Mouse (Mus musculus) gastrocnemius, postnatal 10 days (tissue): ENCODE data around the gene Plekhh2. TPM values are rescaled to one million over a fixed set of nuclear protein-coding genes. Genes with fewer than 3 reads are reported as not detected.

Source experiments
- DNase-seq: peaks from one replicate; pipeline ENCODE4 v3.0.0; 2021; ENCODE audit warnings: mixed read lengths
- long read RNA-seq, 2 experiments: library from polyadenylated mRNA; stranded (forward); transcript quantifications; one replicate each; pipeline ENCODE4 v2.0.0; 2021
- total RNA-seq, 2 experiments: library from RNA; stranded (reverse); gene quantifications; 2 replicates each; pipeline ENCODE4 v1.2.3; 2021

The Plekhh2 gene
- 1 to 10 TPM; 8.1 to 9.0 TPM for total RNA-seq
- long read RNA-seq, experiment 1, full-length matches to known transcripts: 4 of 8 reads
- long read RNA-seq, experiment 1, partial matches to known transcripts: 2 of 8 reads
- long read RNA-seq, experiment 1, other reads (novel, unspliced or antisense): 2 of 8 reads
- long read RNA-seq, experiment 2, full-length matches to known transcripts: 2 of 3 reads
- long read RNA-seq, experiment 2, partial matches to known transcripts: 1 of 3 reads
- long read RNA-seq, experiment 2, other reads (novel, unspliced or antisense): 0 of 3 reads

- peak; percentile 87 for DNase-seq
Observed at GRCm38 (mm10) chr17:84511682-84512515, at the start of gene Plekhh2. Gene Plekhh2 (plus strand): TSS chr17:84511895.

DNA sequence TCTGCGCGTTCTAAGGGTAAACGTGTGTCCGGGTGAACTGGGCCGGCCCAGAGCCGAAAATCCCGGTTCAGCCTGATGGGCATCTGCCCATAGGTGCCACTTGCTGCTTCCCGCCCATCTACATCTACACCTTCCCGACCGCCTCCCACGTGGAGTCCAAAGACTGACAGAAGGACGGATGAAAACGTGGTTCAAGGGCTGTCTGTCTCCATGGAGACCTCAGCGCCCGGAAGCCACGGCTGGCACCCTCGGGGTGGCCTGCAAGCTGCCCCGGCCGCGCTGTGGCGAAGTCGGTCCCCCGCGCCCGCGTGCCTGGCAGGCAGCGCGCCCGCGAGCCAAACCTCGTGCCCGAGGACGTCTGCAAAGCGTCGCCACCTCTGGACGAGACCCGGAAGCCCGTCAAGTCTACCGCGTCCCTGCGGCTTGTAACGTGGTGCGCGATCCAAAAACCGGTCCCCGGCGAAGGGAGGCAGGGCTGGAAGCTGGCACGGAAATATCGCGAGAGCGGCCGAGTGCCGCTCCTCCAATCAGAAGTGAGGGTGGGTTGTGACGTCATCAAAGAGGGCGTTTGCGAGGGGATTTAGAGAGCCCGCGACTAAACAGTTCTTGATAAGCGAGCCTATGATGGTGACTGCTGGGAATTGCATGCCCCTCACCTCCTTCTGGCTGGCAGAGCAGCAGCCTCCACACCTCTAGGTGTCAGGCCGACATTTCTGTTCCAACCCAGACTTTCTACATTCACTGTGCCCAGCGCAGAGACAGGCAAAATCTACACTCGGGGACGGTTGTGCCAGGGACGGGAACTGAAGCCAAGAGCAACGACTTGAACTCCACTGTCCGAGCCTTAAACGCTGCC lies 45.7 kb upstream of the Plekhh2 start, which contains the start of gene Thada:
TSS of gene Thada (minus strand) at position 453 of the 856 bp plus-strand sequence.
- peak; percentile 96 for DNase-seq

- DNase-seq: no peak
Observed at GRCm38 (mm10) chr17:84474312-84474711, 37.4 kb upstream of the Plekhh2 start.

GRCm38 (mm10) chr17:84477176-84477575 lies 34.5 kb upstream of the Plekhh2 start:
- no peak for DNase-seq

- no peak for DNase-seq
Observed at GRCm38 (mm10) chr17:84478276-84478675, 33.4 kb upstream of the Plekhh2 start.

DNA sequence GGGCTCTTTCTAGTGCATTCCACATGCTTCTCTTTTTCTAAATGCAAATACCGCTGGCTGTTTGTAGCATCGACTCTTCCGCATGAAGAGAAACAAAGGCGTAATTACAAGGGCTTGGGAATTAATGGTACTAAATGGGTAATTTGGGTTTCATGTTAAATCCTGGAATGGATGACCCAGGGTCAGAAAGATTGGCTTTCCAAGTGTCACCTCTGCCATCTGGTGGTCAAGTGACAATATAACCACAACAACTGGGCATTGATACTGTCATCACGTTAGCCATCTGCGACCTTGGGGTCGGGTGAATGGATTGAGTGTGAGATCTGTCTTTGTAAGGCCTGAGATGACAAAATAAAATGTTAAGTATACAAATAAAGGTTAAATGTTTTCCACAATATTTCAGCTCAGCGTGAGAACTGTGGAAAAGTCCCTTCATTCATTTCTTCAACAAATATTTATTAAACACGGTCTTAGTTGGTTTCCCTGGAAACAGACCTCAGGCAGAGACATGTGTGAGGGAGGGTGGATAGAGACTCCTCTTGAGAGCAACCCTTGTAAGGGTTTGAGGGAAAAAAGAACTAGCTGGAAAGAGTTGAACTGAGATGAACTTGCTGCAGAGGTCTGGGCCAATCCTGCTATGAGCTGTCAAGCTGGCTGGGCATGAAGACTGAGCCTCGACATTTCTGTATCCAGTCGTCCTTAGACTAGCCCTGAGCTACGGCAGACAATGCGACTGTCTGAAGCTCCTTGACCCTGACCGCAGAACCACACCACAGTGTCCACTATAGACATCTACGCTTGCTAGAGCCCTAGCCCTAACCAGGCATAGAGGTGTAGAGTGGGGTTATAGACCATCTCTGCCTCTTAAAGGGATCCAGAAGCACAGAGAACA lies 31.0 kb upstream of the Plekhh2 start:
- no peak for DNase-seq

GRCm38 (mm10) chr17:84482831-84483230 lies 28.9 kb upstream of the Plekhh2 start:
- no peak for DNase-seq

DNA sequence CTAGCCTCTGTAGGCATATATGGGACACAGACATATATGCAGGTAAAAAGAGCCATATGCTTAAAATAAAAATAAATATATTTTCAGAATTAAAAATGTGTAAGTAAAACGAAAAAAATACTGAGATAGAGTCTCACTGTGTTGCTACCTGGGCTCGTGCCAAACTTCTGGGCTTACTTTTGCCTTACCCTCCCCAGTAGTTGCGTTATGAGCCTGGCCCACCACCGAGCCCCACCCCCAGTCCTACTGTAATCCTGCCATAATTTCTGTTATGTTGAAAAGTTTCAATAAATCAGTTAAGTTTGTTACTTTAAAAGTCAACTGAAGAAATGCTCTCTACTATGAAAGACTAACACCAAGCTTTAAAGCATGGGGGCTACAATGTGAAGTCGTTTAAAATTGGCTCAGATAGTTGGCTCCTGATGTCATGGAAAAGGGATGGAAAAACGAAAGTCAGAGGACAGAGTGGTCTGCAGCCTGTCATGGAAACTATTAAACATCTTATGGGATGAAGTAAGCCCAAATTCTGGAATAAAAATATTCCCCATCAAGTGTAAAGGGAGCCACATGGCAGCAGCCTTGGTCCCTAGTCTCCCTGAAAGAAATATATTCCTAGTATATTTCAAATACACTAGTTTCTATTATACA lies 27.9 kb upstream of the Plekhh2 start:
- DNase-seq: peak; percentile 30

GRCm38 (mm10) chr17:84487415-84487814 lies 24.3 kb upstream of the Plekhh2 start:
- DNase-seq: no peak

DNA sequence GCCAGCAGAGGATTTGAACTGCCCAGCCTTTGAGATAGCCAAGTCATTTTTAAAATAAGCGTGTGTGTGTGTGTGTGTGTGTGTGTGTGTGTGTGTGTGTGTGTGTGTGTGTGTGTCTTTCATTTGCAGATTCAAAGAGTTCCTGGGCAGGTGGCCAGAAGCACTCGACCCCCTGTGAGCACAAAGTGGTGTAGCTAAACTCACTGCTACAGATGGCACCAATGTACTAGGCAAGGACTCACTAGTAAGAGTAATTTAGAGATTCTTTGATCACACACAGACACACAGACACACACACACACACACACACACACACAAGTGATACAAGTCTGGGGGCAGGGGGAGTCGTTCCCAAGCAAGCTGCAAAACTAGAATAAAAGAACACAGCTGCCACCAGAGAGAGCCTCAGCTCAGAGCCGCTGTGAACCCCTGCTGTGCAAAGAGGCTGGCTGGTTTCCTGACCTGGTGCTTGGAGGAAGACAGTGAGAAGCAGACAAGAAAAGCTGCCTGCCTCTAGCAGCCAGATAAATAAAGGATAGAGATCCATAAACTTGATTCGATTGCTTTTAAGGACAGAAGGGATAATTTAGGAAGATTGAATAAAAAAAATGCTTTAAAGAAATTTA lies 19.3 kb upstream of the Plekhh2 start:
- no peak for DNase-seq

DNA sequence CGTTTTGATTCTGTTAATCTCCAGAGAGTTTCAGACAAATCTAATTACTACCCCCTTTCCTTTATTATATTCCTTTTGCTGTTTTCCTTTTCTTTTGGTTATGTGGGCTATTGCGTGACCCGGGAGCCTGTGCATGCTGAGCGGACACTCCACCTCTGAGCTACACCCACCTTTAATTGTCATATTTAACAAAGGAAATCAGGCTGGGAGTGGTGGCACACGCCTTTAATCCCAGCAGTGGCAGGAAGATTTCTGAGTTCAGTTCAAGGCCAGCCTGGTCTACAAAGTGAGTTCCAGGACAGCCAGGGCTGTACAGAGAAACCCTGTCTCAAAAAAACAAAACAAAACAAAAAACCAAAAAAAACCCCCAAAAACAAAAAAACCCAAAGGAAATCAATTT lies 14.7 kb upstream of the Plekhh2 start:
- DNase-seq: no peak

DNA sequence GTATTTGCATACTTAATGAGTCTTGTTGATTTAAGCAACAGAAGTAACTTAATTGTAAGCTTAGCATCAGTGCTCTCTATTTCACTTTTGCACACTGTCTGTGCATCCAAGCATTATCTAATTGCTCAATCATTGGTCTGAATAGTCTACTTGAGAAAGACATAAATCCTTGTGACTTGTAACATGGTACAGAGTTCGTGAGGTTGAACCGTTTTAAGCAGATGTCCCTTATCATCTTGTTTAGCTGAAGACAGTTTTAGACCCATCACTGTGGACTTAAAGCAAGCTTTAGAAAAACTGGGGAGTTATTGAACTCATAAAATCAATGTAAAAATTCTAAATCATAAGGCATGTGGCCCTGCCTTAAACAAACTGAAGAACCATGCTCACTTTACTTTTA lies 14.1 kb upstream of the Plekhh2 start:
- no peak for DNase-seq

GRCm38 (mm10) chr17:84497972-84498604 lies 13.6 kb upstream of the Plekhh2 start:
- DNase-seq: no peak

GRCm38 (mm10) chr17:84498639-84499038 lies 13.1 kb upstream of the Plekhh2 start:
- DNase-seq: peak; percentile 65

- DNase-seq: no peak
Observed at GRCm38 (mm10) chr17:84502341-84502740, 9.4 kb upstream of the Plekhh2 start.

DNA sequence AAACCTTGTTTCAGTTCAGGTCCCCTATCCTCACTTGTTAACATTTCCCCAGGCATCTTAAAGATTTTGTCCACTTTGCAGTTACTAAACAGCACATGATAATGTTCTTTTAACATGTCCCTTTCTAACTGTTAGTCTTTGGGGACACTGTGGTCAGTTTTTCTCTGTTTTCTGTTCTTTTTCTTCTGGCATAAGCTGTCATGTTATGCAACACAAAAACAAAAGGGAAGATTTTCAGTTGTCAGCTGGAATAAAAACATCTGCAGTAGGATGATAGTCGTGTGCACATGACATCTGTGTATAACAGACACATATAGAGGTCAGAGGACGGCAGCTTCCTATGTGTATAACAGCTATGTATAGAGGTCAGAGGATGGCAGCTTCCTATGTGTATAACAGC lies 5.8 kb upstream of the Plekhh2 start:
- no peak for DNase-seq

- no peak for DNase-seq
Observed at GRCm38 (mm10) chr17:84508736-84509135, 3.0 kb upstream of the Plekhh2 start.

DNA sequence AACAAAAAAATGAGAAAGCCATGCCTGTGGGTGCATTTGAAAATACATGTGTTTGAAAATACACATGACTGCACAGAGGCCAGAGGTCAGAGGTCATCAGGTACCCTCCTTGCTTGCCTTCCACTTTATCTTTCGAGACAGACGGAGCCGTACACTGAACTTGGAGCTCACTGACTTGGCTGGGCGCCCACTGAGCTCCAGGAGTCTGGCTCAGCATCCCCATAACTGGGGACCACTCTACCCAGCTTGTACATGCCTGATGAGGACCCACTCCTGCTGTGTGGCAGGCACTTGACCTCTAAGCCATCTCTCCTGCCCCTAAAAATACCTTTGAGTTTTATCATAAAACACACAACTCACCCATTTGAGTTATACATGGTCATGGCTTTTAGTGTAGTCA lies 2.5 kb upstream of the Plekhh2 start:
- DNase-seq: peak; percentile 12

DNA sequence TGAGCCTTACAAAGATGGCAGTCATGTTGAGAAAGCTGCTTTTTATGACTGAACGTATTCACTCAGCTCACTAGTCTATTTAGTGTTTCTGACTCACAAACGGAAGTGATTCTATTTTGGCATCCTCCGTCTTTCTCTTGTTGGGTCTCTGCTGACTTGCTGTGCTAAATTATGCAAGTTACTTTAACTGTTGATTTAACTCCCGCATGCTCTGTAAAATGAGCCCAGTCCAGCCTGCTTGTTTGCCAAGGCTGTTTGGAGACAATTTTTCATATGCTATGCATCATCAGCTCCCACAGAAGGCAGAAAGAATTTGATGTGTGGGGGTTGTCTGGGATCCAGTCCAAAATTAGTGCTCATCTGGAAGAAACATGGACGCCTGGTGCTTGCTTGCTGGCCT lies 1.3 kb upstream of the Plekhh2 start:
- peak; percentile 14 for DNase-seq
